ENCODE assay signal across 13 mouse cellular contexts in genomic region chr6:145906096-145906890, GRCm38 (mm10). TPM values are rescaled to one million over a fixed set of nuclear protein-coding genes. Genes with fewer than 3 reads are reported as not detected.
DNase-seq lines count a peak whose midpoint lies in the region; ATAC-seq and TF ChIP-seq lines count a peak whose summit lies in the region.
"Had no signal": no experiment of that assay in that cellular context is flagged by ENCODE, and none has a peak within 500 bp of the region (broad histone marks: within the 10 kb centered on the region; RNA-seq: fewer than 3 reads in every experiment).

No protein-coding gene starts in this region.

- no peaks in the 10 kb centered on the region for H3K36me3 ChIP-seq in heart, embryonic 10.5 days
- no peaks in the 10 kb centered on the region for H3K36me3 ChIP-seq in heart, embryonic 12.5 days
- H3K36me3 ChIP-seq in thymus, adult 2 months (ENCODE audit: control insufficient read depth, insufficient read depth, low read length), result no peaks in the 10 kb centered on the region

- 53% methylated on average over 7 of the region's 7 CpGs for WGBS in heart, embryonic 10.5 days
- 37% methylated on average over 7 of the region's 7 CpGs for WGBS in heart, embryonic 12.5 days
- 94% methylated on average over 7 of the region's 7 CpGs for WGBS in thymus, adult 2 months

- no peak overlapping the region for H3K9ac ChIP-seq in heart, embryonic 12.5 days
- H3K9ac ChIP-seq: forebrain, postnatal 0 days had no signal

- ATAC-seq in heart, embryonic 12.5 days (ENCODE audit: insufficient number of reproducible peaks, low FRiP score), result no peak
- ATAC-seq: forebrain, postnatal 0 days had no signal

- H3K27me3 ChIP-seq in heart, embryonic 10.5 days (ENCODE audit: insufficient read depth, poor library complexity, severe bottlenecking), result no peaks in the 10 kb centered on the region
- no peaks in the 10 kb centered on the region for H3K27me3 ChIP-seq in heart, embryonic 12.5 days (replicated peaks)
- no peaks in the 10 kb centered on the region for H3K27me3 ChIP-seq in thymus, adult 2 months (ENCODE audit: control insufficient read depth, insufficient read depth, low read length)

- H3K4me3 ChIP-seq in heart, embryonic 10.5 days, result no peak overlapping the region
- no peak overlapping the region for H3K4me3 ChIP-seq in heart, embryonic 12.5 days
- H3K4me3 ChIP-seq in thymus, adult 2 months (ENCODE audit: control insufficient read depth, insufficient read depth, low read length), result no peak overlapping the region
- H3K4me3 ChIP-seq: heart, adult 2 months had no signal

- TF ChIP-seq CTCF in thymus, adult 2 months (IDR thresholded peaks at IDR 0.05; ENCODE audit: borderline replicate concordance, control insufficient read depth, extremely low read depth, insufficient read depth, low read length, poor library complexity), result no peak

- H3K4me1 ChIP-seq in heart, embryonic 10.5 days, result peaks cover 15% of the 10 kb centered on the region
- peaks cover 9% of the 10 kb centered on the region for H3K4me1 ChIP-seq in heart, embryonic 12.5 days (replicated peaks)
- no peaks in the 10 kb centered on the region for H3K4me1 ChIP-seq in thymus, adult 2 months (replicated peaks; ENCODE audit: control insufficient read depth, insufficient read depth, low read length)

- peak overlapping the region; percentile 36; the same call in 1 of the 2 replicates for H3K27ac ChIP-seq in heart, embryonic 10.5 days
- no peak overlapping the region; the same call in 1 of the 2 replicates for H3K27ac ChIP-seq in heart, embryonic 12.5 days (ENCODE audit: poor library complexity, severe bottlenecking)
- no peak overlapping the region for H3K27ac ChIP-seq in thymus, adult 2 months (ENCODE audit: control insufficient read depth, insufficient read depth, low read length)
- H3K27ac ChIP-seq: heart, adult 2 months; macrophage had no signal

- no peak for DNase-seq in heart, embryonic 10.5 days (ENCODE audit: low spot score)
- DNase-seq in 416B (ENCODE audit: low read depth), result peak; percentile 51
- peak; percentile 68 for DNase-seq in adrenal gland, adult 8-10 months
- peak; percentile 15 for DNase-seq in kidney, postnatal 14 days
- no peak for DNase-seq in frontal cortex, postnatal 14 days (ENCODE audit: low spot score in 2 of 2)
- no peak for DNase-seq in cerebellum, postnatal 14 days
- DNase-seq in thymus, adult 2 months, result no peak
- DNase-seq: forebrain, postnatal 0 days; thymus, postnatal 14 days had no signal

- no peak for TF ChIP-seq POLR2A in thymus, adult 2 months (IDR thresholded peaks at IDR 0.05; ENCODE audit: control insufficient read depth, extremely low read depth, insufficient read depth, low read length, poor library complexity)

- H3K9me3 ChIP-seq in heart, embryonic 10.5 days, result no peaks in the 10 kb centered on the region
- no peaks in the 10 kb centered on the region for H3K9me3 ChIP-seq in heart, embryonic 12.5 days (replicated peaks)

- H3K4me2 ChIP-seq in heart, embryonic 12.5 days, result no peak overlapping the region

RNA-seq across cellular contexts. Expression of gene Sspn, which starts 25.1 kb away (rescaled TPM):
- 26.6 and 46.8 TPM in 2 replicates for polyA plus RNA-seq in heart, embryonic 10.5 days (2016; fragmentation: Nextera tagmentation; extraction: Ambion mirVana)
- 64.9 and 68.6 TPM in 2 replicates for polyA plus RNA-seq in heart, embryonic 12.5 days (2016; fragmentation: Nextera tagmentation; extraction: Ambion mirVana)
- total RNA-seq in adrenal gland, adult 8-10 months (2022), result 10 to 100 TPM; 14.3 to 23.6 (median 19.0) TPM
- 1.4 and 2.9 TPM in 2 replicates for polyA plus RNA-seq in thymus, adult 2 months (2012; rRNA removed)
- total RNA-seq: common myeloid progenitor, adult 5-6 weeks had no signal

RNA-seq across cellular contexts. Expression of gene Bhlhe41, which starts 40.9 kb away (rescaled TPM):
- polyA plus RNA-seq in heart, embryonic 10.5 days (2016; fragmentation: Nextera tagmentation; extraction: Ambion mirVana), result 3.8 and 7.4 TPM in 2 replicates
- 6.5 and 6.9 TPM in 2 replicates for polyA plus RNA-seq in heart, embryonic 12.5 days (2016; fragmentation: Nextera tagmentation; extraction: Ambion mirVana)
- total RNA-seq in adrenal gland, adult 8-10 months (2022), result 10 to 100 TPM; 21.7 to 62.2 (median 33.0) TPM
- polyA plus RNA-seq in thymus, adult 2 months (2012; rRNA removed), result 10.5 and 16.1 TPM in 2 replicates

Comparison
In these comparisons a context has a peak if more than half of its experiments do, and no peak if none do; other contexts are left out.
1. DNase-seq: peak in 416B (single experiment), adrenal gland, adult 8-10 months (single experiment) and kidney, postnatal 14 days (single experiment); none in heart, embryonic 10.5 days (single experiment), frontal cortex, postnatal 14 days (0 of 2), cerebellum, postnatal 14 days (0 of 2) and thymus, adult 2 months (single experiment).